ENCODE assay signal across 9 mouse cellular contexts in genomic region chr15:82243311-82243710, GRCm38 (mm10). TPM values are rescaled to one million over a fixed set of nuclear protein-coding genes. Genes with fewer than 3 reads are reported as not detected.
DNase-seq lines count a peak whose midpoint lies in the region; ATAC-seq and TF ChIP-seq lines count a peak whose summit lies in the region.
"Had no signal": no experiment of that assay in that cellular context is flagged by ENCODE, and none has a peak within 500 bp of the region (broad histone marks: within the 10 kb centered on the region; RNA-seq: fewer than 3 reads in every experiment).

No protein-coding gene starts in this region.

- no peak for ATAC-seq in heart, embryonic 13.5 days (ENCODE audit: extremely low read depth, insufficient number of reproducible peaks, low FRiP score, low TSS enrichment)
- ATAC-seq in forebrain, embryonic 16.5 days, result no peak
- ATAC-seq in liver, embryonic 16.5 days (ENCODE audit: low read depth), result no peak

- TF ChIP-seq POLR2A in ES-Bruce4 (IDR thresholded peaks at IDR 0.05; ENCODE audit: insufficient read depth, low read length), result no peak

- peaks cover 13% of the 10 kb centered on the region for H3K4me1 ChIP-seq in heart, embryonic 13.5 days
- H3K4me1 ChIP-seq in ES-Bruce4 (ENCODE audit: control insufficient read depth, insufficient read depth, low read length), result peaks cover 3% of the 10 kb centered on the region
- H3K4me1 ChIP-seq in forebrain, embryonic 16.5 days (replicated peaks; ENCODE audit: control insufficient read depth, insufficient read depth, low read length), result peaks cover 7% of the 10 kb centered on the region
- peaks cover 11% of the 10 kb centered on the region for H3K4me1 ChIP-seq in liver, embryonic 16.5 days (ENCODE audit: control insufficient read depth, low read depth, low read length)

- no peaks in the 10 kb centered on the region for H3K27me3 ChIP-seq in heart, embryonic 13.5 days (replicated peaks)
- no peaks in the 10 kb centered on the region for H3K27me3 ChIP-seq in ES-Bruce4 (ENCODE audit: control insufficient read depth, insufficient read depth, low read length, poor library complexity, severe bottlenecking)
- H3K27me3 ChIP-seq in forebrain, embryonic 16.5 days (replicated peaks; ENCODE audit: control insufficient read depth, insufficient read depth, low read length), result no peaks in the 10 kb centered on the region
- no peaks in the 10 kb centered on the region for H3K27me3 ChIP-seq in liver, embryonic 16.5 days (ENCODE audit: control insufficient read depth, insufficient read depth, low read depth, low read length)

- H3K9me3 ChIP-seq in heart, embryonic 13.5 days, result no peaks in the 10 kb centered on the region
- H3K9me3 ChIP-seq in ES-Bruce4 (replicated peaks; ENCODE audit: control insufficient read depth, insufficient read depth, low read length, poor library complexity, severe bottlenecking), result no peaks in the 10 kb centered on the region
- no peaks in the 10 kb centered on the region for H3K9me3 ChIP-seq in forebrain, embryonic 16.5 days (ENCODE audit: control insufficient read depth, low read length)
- H3K9me3 ChIP-seq in liver, embryonic 16.5 days (replicated peaks; ENCODE audit: control insufficient read depth, low read length), result no peaks in the 10 kb centered on the region

- no peak for DNase-seq in heart, postnatal 4 days
- no peak for DNase-seq in ovary, postnatal 36 days (ENCODE audit: low spot score)
- no peak for DNase-seq in spleen, adult 18-20 months
- no peak for DNase-seq in gastrocnemius, postnatal 4 days (ENCODE audit: low spot score in 2 of 2)
- DNase-seq: cerebellum, postnatal 36 days had no signal

- peaks cover 14% of the 10 kb centered on the region for H3K36me3 ChIP-seq in heart, embryonic 13.5 days
- H3K36me3 ChIP-seq in ES-Bruce4 (ENCODE audit: control insufficient read depth, insufficient read depth, low read length, poor library complexity, severe bottlenecking), result peaks cover 15% of the 10 kb centered on the region
- H3K36me3 ChIP-seq in forebrain, embryonic 16.5 days (ENCODE audit: control insufficient read depth, insufficient read depth), result no peaks in the 10 kb centered on the region
- H3K36me3 ChIP-seq in liver, embryonic 16.5 days (ENCODE audit: control insufficient read depth, insufficient read depth), result peaks cover 1% of the 10 kb centered on the region

- WGBS in heart, embryonic 13.5 days, result 77% methylated on average over 3 of the region's 3 CpGs
- WGBS in forebrain, embryonic 16.5 days, result 63% methylated on average over 3 of the region's 3 CpGs
- 67% methylated on average over 3 of the region's 3 CpGs for WGBS in liver, embryonic 16.5 days (ENCODE audit: insufficient replicate concordance)

- peak overlapping the region; percentile 92 for H3K4me2 ChIP-seq in heart, embryonic 13.5 days
- H3K4me2 ChIP-seq in forebrain, embryonic 16.5 days (ENCODE audit: low read length), result peak overlapping the region; percentile 93
- H3K4me2 ChIP-seq in liver, embryonic 16.5 days (ENCODE audit: low read depth, low read length), result peak overlapping the region; percentile 96

- TF ChIP-seq EP300 in ES-Bruce4 (IDR thresholded peaks at IDR 0.05; ENCODE audit: insufficient read depth, low read depth, low read length), result no peak

- peak overlapping the region; percentile 61 for H3K4me3 ChIP-seq in heart, embryonic 13.5 days
- peak overlapping the region; percentile 97 for H3K4me3 ChIP-seq in ES-Bruce4 (ENCODE audit: low read depth, low read length)
- peak overlapping the region; percentile 82 for H3K4me3 ChIP-seq in forebrain, embryonic 16.5 days (replicated peaks; ENCODE audit: low read length)
- peak overlapping the region; percentile 78 for H3K4me3 ChIP-seq in liver, embryonic 16.5 days (ENCODE audit: low read depth, low read length)

- H3K9ac ChIP-seq in heart, embryonic 13.5 days, result peak overlapping the region; percentile 82
- peak overlapping the region; percentile 86 for H3K9ac ChIP-seq in ES-Bruce4 (ENCODE audit: low read depth, poor library complexity, severe bottlenecking)
- no peak overlapping the region; the same call in 1 of the 2 replicates for H3K9ac ChIP-seq in forebrain, embryonic 16.5 days (replicated peaks; ENCODE audit: low read depth, low read length)
- peak overlapping the region; percentile 84 for H3K9ac ChIP-seq in liver, embryonic 16.5 days (ENCODE audit: low read depth, low read length)

- no peak overlapping the region for H3K27ac ChIP-seq in heart, embryonic 13.5 days (replicated peaks)
- no peak overlapping the region for H3K27ac ChIP-seq in ES-Bruce4 (ENCODE audit: insufficient read depth, low read length)
- H3K27ac ChIP-seq in forebrain, embryonic 16.5 days (ENCODE audit: low read length), result no peak overlapping the region
- no peak overlapping the region for H3K27ac ChIP-seq in liver, embryonic 16.5 days (ENCODE audit: low read length)

- no peak for TF ChIP-seq CTCF in ES-Bruce4 (IDR thresholded peaks at IDR 0.05; ENCODE audit: low read depth, low read length)

RNA-seq across cellular contexts. Expression of gene Cenpm, which starts 1.2 kb away (rescaled TPM):
- polyA plus RNA-seq in heart, embryonic 13.5 days (2015; fragmentation: Nextera tagmentation; extraction: Ambion mirVana), result 61.5 and 71.1 TPM in 2 replicates
- total RNA-seq in heart, postnatal 4 days (2021), result 10 to 100 TPM; 23.8 to 24.7 TPM
- polyA plus RNA-seq in ES-Bruce4 (2011; ENCODE audit: insufficient read depth, insufficient read length, low read depth, missing spikeins), result 43.2 and 52.0 TPM in 2 replicates
- 29.8 and 34.6 TPM in 2 replicates for polyA plus RNA-seq in forebrain, embryonic 16.5 days (2015; fragmentation: Nextera tagmentation; extraction: Ambion mirVana)
- polyA plus RNA-seq in liver, embryonic 16.5 days (2015; fragmentation: Nextera tagmentation; extraction: Ambion mirVana), result 27.1 and 31.0 TPM in 2 replicates
- total RNA-seq in gastrocnemius, postnatal 4 days (2021), result 10 to 100 TPM in 1 of 2 experiments, 1 to 10 TPM in 1; 8.5 to 14.4 TPM

RNA-seq across cellular contexts. Expression of gene 1500009C09Rik, which starts 8.9 kb away (rescaled TPM):
- polyA plus RNA-seq in heart, embryonic 13.5 days (2015; fragmentation: Nextera tagmentation; extraction: Ambion mirVana), result 0.09 TPM in 1 of 2 replicates, not detected in the other
- not detected for total RNA-seq in heart, postnatal 4 days (2021)
- polyA plus RNA-seq in ES-Bruce4 (2011; ENCODE audit: insufficient read depth, insufficient read length, low read depth, missing spikeins), result not detected in 2 replicates
- polyA plus RNA-seq in forebrain, embryonic 16.5 days (2015; fragmentation: Nextera tagmentation; extraction: Ambion mirVana), result 17.0 and 18.6 TPM in 2 replicates
- polyA plus RNA-seq in liver, embryonic 16.5 days (2015; fragmentation: Nextera tagmentation; extraction: Ambion mirVana), result not detected in 2 replicates
- total RNA-seq in gastrocnemius, postnatal 4 days (2021), result not detected

RNA-seq across cellular contexts. Expression of gene Tnfrsf13c, which starts 19.1 kb away (rescaled TPM):
- polyA plus RNA-seq in heart, embryonic 13.5 days (2015; fragmentation: Nextera tagmentation; extraction: Ambion mirVana), result 0.15 TPM in 1 of 2 replicates, not detected in the other
- total RNA-seq in heart, postnatal 4 days (2021), result under 1 TPM; 0.36 to 0.41 TPM
- polyA plus RNA-seq in ES-Bruce4 (2011; ENCODE audit: insufficient read depth, insufficient read length, low read depth, missing spikeins), result 1.9 and 2.3 TPM in 2 replicates
- polyA plus RNA-seq in forebrain, embryonic 16.5 days (2015; fragmentation: Nextera tagmentation; extraction: Ambion mirVana), result 0.10 and 0.25 TPM in 2 replicates
- 0.40 and 0.93 TPM in 2 replicates for polyA plus RNA-seq in liver, embryonic 16.5 days (2015; fragmentation: Nextera tagmentation; extraction: Ambion mirVana)
- under 1 TPM in 1 of 2 experiments, not detected in 1; 0.66 TPM for total RNA-seq in gastrocnemius, postnatal 4 days (2021)

RNA-seq across cellular contexts. Expression of gene Shisa8, which starts 30.7 kb away (rescaled TPM):
- polyA plus RNA-seq in heart, embryonic 13.5 days (2015; fragmentation: Nextera tagmentation; extraction: Ambion mirVana), result 0.17 and 0.21 TPM in 2 replicates
- total RNA-seq in heart, postnatal 4 days (2021), result under 1 TPM; 0.52 to 0.95 TPM
- polyA plus RNA-seq in ES-Bruce4 (2011; ENCODE audit: insufficient read depth, insufficient read length, low read depth, missing spikeins), result 6.8 and 7.4 TPM in 2 replicates
- polyA plus RNA-seq in forebrain, embryonic 16.5 days (2015; fragmentation: Nextera tagmentation; extraction: Ambion mirVana), result 0.66 and 0.70 TPM in 2 replicates
- 0.11 TPM in 2 replicates for polyA plus RNA-seq in liver, embryonic 16.5 days (2015; fragmentation: Nextera tagmentation; extraction: Ambion mirVana)
- total RNA-seq in gastrocnemius, postnatal 4 days (2021), result under 1 TPM in 1 of 2 experiments, not detected in 1; 0.23 TPM

RNA-seq across cellular contexts. Expression of gene Sept3, which starts 31.4 kb away (rescaled TPM):
- 4.5 and 6.0 TPM in 2 replicates for polyA plus RNA-seq in heart, embryonic 13.5 days (2015; fragmentation: Nextera tagmentation; extraction: Ambion mirVana)
- 1 to 10 TPM; 1.3 to 1.9 TPM for total RNA-seq in heart, postnatal 4 days (2021)
- 8.8 and 9.7 TPM in 2 replicates for polyA plus RNA-seq in ES-Bruce4 (2011; ENCODE audit: insufficient read depth, insufficient read length, low read depth, missing spikeins)
- 427 TPM in 2 replicates for polyA plus RNA-seq in forebrain, embryonic 16.5 days (2015; fragmentation: Nextera tagmentation; extraction: Ambion mirVana)
- polyA plus RNA-seq in liver, embryonic 16.5 days (2015; fragmentation: Nextera tagmentation; extraction: Ambion mirVana), result 0.32 TPM in 1 of 2 replicates, not detected in the other
- 1 to 10 TPM; 1.2 to 1.9 TPM for total RNA-seq in gastrocnemius, postnatal 4 days (2021)

Comparison
In these comparisons a context has a peak if more than half of its experiments do, and no peak if none do; other contexts are left out.
1. RNA of gene 1500009C09Rik, which starts 8.9 kb away (polyA plus RNA-seq): 17.0 to 18.6 TPM in forebrain, embryonic 16.5 days; not detected in ES-Bruce4, 0.09 TPM in heart, embryonic 13.5 days and not detected in liver, embryonic 16.5 days; every median in the first group is over 10 times any median in the second.
2. Peak in every context shown above with its lines, with median percentiles within 50 percentile points of each other: H3K4me2 ChIP-seq and H3K4me3 ChIP-seq.